Mouse (Mus musculus) forebrain, embryonic 16.5 days (tissue): ENCODE results near the gene Gatm. TPM values are rescaled to one million over a fixed set of nuclear protein-coding genes. Genes with fewer than 3 reads are reported as not detected.

Experiments used
- ATAC-seq: fragments of 200-750 bp; cut with Nextera tagmentation; 2 replicates; pipeline ENCODE4 v1.8.0; 2017; ENCODE audit warnings: mild to moderate bottlenecking, moderate library complexity
- H3K27ac ChIP-seq: fragments of 300-500 bp; sonication (generic); 2 replicates; pipeline ENCODE4 v1.5.1; 2014; ENCODE audit warnings: low read length, control low read depth
- H3K27me3 ChIP-seq: fragments of 300-500 bp; sonication (generic); replicated peaks from 2 replicates; pipeline ENCODE4 v1.6.1; 2014; ENCODE audit warnings: low read length; ENCODE audit not compliant: control insufficient read depth, insufficient read depth
- H3K36me3 ChIP-seq: fragments of 300-500 bp; sonication (generic); 2 replicates; pipeline ENCODE4 v1.6.1; 2014; ENCODE audit not compliant: control insufficient read depth, insufficient read depth
- H3K4me1 ChIP-seq: fragments of 300-500 bp; sonication (generic); replicated peaks from 2 replicates; pipeline ENCODE4 v1.6.1; 2014; ENCODE audit warnings: low read length; ENCODE audit not compliant: control insufficient read depth, insufficient read depth
- H3K4me2 ChIP-seq: fragments of 300-500 bp; sonication (generic); 2 replicates; pipeline ENCODE4 v1.6.1; 2014; ENCODE audit warnings: mild to moderate bottlenecking, low read length, control low read depth
- H3K4me3 ChIP-seq: fragments of 300-500 bp; sonication (generic); replicated peaks from 2 replicates; pipeline ENCODE4 v1.5.1; 2014; ENCODE audit warnings: mild to moderate bottlenecking, low read length, control low read depth
- H3K9ac ChIP-seq: fragments of 300-500 bp; sonication (generic); replicated peaks from 2 replicates; pipeline ENCODE4 v1.6.1; 2014; ENCODE audit warnings: low read depth, low read length, control low read depth
- H3K9me3 ChIP-seq: fragments of 300-500 bp; sonication (generic); 2 replicates; pipeline ENCODE4 v1.6.1; 2016; ENCODE audit warnings: low read length; ENCODE audit not compliant: control insufficient read depth
- WGBS: fragments of 180-500 bp; shearing (Covaris S2); extraction: QIAGEN DNeasy Blood & Tissue Kit; methylation state at CpG from one replicate; pipeline ENCODE4 v1.1.7; 2014; 5-methylcytosine and 5-hydroxymethylcytosine counted together
- polyA plus RNA-seq: library from polyadenylated mRNA; unstranded; fragments of >200 nt; fragmentation: Nextera tagmentation; extraction: Ambion mirVana; gene quantifications from 2 replicates; pipeline ENCODE4 v1.2.1, GENCODE M21; 2015

Gene Gatm
- polyA plus RNA-seq, 1 experiment from 2014 or later: 30.6 TPM

GRCm38 (mm10) chr2:122637526-122637997 is 26.5 kb upstream of the Gatm start:
- 1% methylated on average over 36 of the region's 36 CpGs for WGBS

GRCm38 (mm10) chr2:122636686-122637085 is 25.6 kb upstream of the Gatm start, which contains the start of gene AA467197:
Gene AA467197 (plus strand): TSS chr2:122636986.
- Histone ChIP-seq H3K27ac (no peak within 1 kb of the TSS), H3K4me3 (peak within 1 kb of the TSS; percentile 44), H3K9me3 (no peaks in the 10 kb centered on the region), H3K4me1 (peaks cover 13% of the 10 kb centered on the region), H3K36me3 (0 out of 2 replicates have a peak, but pooled peaks cover 6% of the 10 kb centered on the region), H3K27me3 (peaks cover 5% of the 10 kb centered on the region; the same call in 1 of the 2 replicates), H3K9ac (peak within 1 kb of the TSS; percentile 48), H3K4me2 (peak within 1 kb of the TSS; percentile 74)
- ATAC-seq: no peak
- WGBS: 66% methylated on average over 3 of the region's 3 CpGs

More at GRCm38 (mm10) chr2:122637526-122637997, 26.5 kb upstream of the Gatm start:
- H3K4me1 ChIP-seq: peaks cover 5% of the 10 kb centered on the region
- H3K36me3 ChIP-seq: 0 out of 2 replicates have a peak, but pooled peaks cover 4% of the 10 kb centered on the region
- peak overlapping the region; percentile 74 for H3K4me2 ChIP-seq
- peak overlapping the region; percentile 44 for H3K4me3 ChIP-seq
- no peak overlapping the region for H3K27ac ChIP-seq
- H3K9me3 ChIP-seq: no peaks in the 10 kb centered on the region
- H3K27me3 ChIP-seq: peaks cover 5% of the 10 kb centered on the region; the same call in 1 of the 2 replicates
- H3K9ac ChIP-seq: peak overlapping the region; percentile 48
- ATAC-seq: peak; percentile 71

GRCm38 (mm10) chr2:122631226-122631801 is 20.2 kb upstream of the Gatm start:
- Histone ChIP-seq H3K27ac (no peak overlapping the region), H3K4me1 (peaks cover 14% of the 10 kb centered on the region), H3K36me3 (0 out of 2 replicates have a peak, but pooled peaks cover 6% of the 10 kb centered on the region), H3K4me3 (peak overlapping the region; percentile 98), H3K27me3 (no peaks in the 10 kb centered on the region), H3K9me3 (no peaks in the 10 kb centered on the region), H3K9ac (peak overlapping the region; percentile 90), H3K4me2 (peak overlapping the region; percentile 91)
- ATAC-seq: no peak
- 0% methylated on average over 52 of the region's 53 CpGs for WGBS

DNA sequence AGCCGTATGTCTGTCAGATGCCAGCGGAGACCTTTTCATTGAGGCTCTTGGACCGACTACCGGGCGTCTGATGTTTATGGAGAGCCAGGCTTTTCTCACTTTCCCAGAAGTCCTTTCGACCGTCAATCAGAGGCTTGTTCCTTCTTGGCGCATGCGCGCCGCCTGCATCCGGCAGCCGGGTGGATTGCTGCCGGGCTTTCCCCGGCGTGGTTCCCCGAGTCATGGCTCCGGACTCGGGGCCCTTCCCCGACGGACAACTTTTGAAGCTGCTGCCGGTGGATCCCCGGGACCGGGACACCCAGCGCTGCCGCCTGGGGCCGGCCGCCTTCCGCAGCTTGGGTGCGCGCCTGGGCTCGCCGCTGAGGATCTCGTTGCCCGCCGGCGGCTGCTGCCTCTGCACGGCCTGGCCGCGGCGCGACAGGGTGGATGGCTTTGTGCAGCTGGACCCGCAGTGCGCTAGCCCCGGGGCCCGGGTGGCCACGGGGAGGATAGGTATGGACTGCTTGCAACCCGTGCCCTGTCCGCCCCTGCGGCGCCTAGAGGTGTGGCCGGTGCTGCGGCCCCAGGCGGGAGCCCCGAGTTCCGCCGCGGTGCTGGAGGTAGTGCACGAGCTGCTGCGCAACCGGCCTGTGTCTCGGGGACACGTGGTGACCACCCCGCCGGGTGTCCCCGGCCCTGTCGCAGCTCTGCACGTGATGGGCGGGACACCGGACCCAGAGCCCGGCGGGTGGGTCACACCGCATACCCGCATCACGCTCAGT is 19.5 kb upstream of the Gatm start:
- ATAC-seq: peak; percentile 88

GRCm38 (mm10) chr2:122629871-122630270 is 18.8 kb upstream of the Gatm start:
- WGBS: 61% methylated on average over 6 of the region's 6 CpGs
- peak overlapping the region; percentile 98 for H3K4me3 ChIP-seq
- peaks cover 14% of the 10 kb centered on the region for H3K4me1 ChIP-seq
- peak overlapping the region; percentile 90; the same call in 1 of the 2 replicates for H3K9ac ChIP-seq
- ATAC-seq: peak; percentile 2; the same call in 1 of the 2 replicates
- 0 out of 2 replicates have a peak, but pooled peaks cover 6% of the 10 kb centered on the region for H3K36me3 ChIP-seq
- peak overlapping the region; percentile 91 for H3K4me2 ChIP-seq
- no peaks in the 10 kb centered on the region for H3K9me3 ChIP-seq
- no peaks in the 10 kb centered on the region for H3K27me3 ChIP-seq
- no peak overlapping the region for H3K27ac ChIP-seq

More for the DNA sequence above, 19.5 kb upstream of the Gatm start:
- peak overlapping the region; percentile 98 for H3K4me3 ChIP-seq
- H3K9ac ChIP-seq: peak overlapping the region; percentile 90
- WGBS: under 1% methylated on average over 72 of the region's 75 CpGs
- no peaks in the 10 kb centered on the region for H3K9me3 ChIP-seq
- no peaks in the 10 kb centered on the region for H3K27me3 ChIP-seq
- peak overlapping the region; percentile 73 for H3K27ac ChIP-seq
- H3K36me3 ChIP-seq: 0 out of 2 replicates have a peak, but pooled peaks cover 6% of the 10 kb centered on the region
- peak overlapping the region; percentile 91 for H3K4me2 ChIP-seq
- peaks cover 14% of the 10 kb centered on the region for H3K4me1 ChIP-seq

DNA sequence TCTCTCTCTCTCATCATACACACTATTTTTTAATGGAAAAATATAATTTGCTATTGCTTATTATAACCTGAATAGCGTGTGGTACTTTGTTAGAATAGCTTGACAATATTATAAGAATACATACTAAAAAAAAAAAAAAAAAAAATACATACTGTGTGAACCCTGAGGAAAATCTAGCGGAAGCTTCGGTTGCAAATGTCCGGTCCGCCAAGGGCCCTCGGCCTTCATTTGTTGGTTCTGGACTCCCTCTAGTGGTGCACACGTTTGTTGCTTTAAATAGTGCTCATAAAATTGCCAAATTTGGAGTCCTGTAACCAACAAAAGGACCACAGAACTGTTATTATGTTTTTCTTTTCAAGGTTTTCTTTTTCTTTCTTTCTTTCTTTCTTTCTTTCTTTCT is 17.9 kb upstream of the Gatm start:
- no peaks in the 10 kb centered on the region for H3K27me3 ChIP-seq
- H3K9me3 ChIP-seq: no peaks in the 10 kb centered on the region
- no peak overlapping the region; the same call in 1 of the 2 replicates for H3K4me2 ChIP-seq
- H3K9ac ChIP-seq: no peak overlapping the region
- H3K4me1 ChIP-seq: peaks cover 14% of the 10 kb centered on the region
- ATAC-seq: peak; percentile 24; the same call in 1 of the 2 replicates
- H3K27ac ChIP-seq: no peak overlapping the region
- 1% methylated on average over 7 of the region's 7 CpGs for WGBS
- H3K36me3 ChIP-seq: 0 out of 2 replicates have a peak, but pooled peaks cover 6% of the 10 kb centered on the region
- no peak overlapping the region for H3K4me3 ChIP-seq

DNA sequence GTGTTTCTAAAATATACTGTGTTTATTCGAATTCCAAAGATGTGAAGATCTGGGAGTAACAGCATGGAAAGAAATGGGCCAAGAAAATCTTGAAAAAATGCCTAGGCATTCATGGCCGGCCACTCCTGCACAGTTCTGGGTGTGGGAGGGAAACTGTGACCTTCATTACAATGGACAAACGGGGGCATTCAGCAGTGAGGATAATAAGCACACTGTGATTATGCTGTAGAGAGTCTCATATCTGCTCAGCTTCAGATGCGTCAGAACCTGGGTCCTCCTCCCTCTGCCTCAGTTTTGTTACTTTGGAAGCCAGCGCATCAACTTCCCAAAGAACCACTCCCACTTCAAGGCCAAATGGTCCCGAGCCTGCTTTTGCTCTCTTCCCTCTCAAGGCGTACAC is 14.8 kb upstream of the Gatm start:
- H3K36me3 ChIP-seq: no peaks in the 10 kb centered on the region
- no peaks in the 10 kb centered on the region for H3K27me3 ChIP-seq
- no peak overlapping the region for H3K4me2 ChIP-seq
- 62% methylated on average over 7 of the region's 7 CpGs for WGBS
- no peak overlapping the region for H3K4me3 ChIP-seq
- ATAC-seq: no peak
- no peak overlapping the region for H3K9ac ChIP-seq
- H3K4me1 ChIP-seq: peaks cover 3% of the 10 kb centered on the region
- H3K9me3 ChIP-seq: no peaks in the 10 kb centered on the region
- H3K27ac ChIP-seq: no peak overlapping the region

DNA sequence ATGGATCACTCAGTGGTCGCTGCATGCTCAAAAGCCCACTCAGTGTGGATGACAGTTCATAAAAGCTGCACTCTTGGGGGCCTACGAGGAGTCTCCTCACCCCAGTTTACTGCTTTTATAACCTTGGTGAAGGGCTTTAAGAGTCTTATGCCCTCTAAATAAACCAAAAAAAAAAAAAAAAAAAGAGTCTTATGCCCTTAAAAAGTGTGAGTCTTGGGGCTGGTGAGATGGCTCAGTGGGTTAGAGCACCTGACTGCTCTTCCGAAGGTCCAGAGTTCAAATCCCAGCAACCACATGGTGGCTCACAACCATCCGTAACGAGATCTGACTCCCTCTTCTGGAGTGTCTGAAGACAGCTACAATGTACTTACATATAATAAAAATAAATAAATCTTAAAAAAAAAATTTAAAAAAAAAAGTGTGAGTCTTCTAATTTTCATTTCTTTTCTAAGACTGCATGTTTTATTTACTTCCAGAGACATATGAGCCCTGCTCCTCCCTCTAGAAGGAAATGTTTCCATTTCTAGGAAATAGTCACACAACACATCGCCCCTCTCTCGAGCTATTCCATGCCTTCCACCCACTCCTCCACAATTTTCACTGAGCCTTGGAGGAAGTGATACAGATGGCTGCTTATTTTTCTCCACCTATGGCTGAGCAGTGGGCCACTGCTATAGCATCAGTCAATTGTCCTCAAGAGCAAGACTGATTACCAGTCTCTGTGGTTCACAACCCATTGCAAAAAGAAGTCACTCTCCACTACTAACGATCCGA is 10.4 kb upstream of the Gatm start:
- H3K36me3 ChIP-seq: no peaks in the 10 kb centered on the region
- no peak overlapping the region for H3K4me3 ChIP-seq
- H3K9me3 ChIP-seq: no peaks in the 10 kb centered on the region
- 77% methylated on average over 8 of the region's 9 CpGs for WGBS
- H3K4me1 ChIP-seq: no peaks in the 10 kb centered on the region
- no peak for ATAC-seq
- no peaks in the 10 kb centered on the region for H3K27me3 ChIP-seq
- H3K27ac ChIP-seq: no peak overlapping the region
- no peak overlapping the region for H3K4me2 ChIP-seq
- H3K9ac ChIP-seq: no peak overlapping the region
